Mouse (Mus musculus) hindbrain, embryonic 12.5 days (tissue): Measurements from ENCODE around the gene Scarf1. TPM values are rescaled to one million over a fixed set of nuclear protein-coding genes. Genes with fewer than 3 reads are reported as not detected.
"Not testable (repeated sequence)": the region's sequence is repeated elsewhere in the genome, so short reads cannot be mapped to it uniquely, and the experiment has no call there.

ENCODE experiments used
- ATAC-seq: fragments of 200-750 bp; cut with Nextera tagmentation; 2 replicates; pipeline ENCODE4 v1.8.0; 2017; ENCODE audit warnings: moderate TSS enrichment; ENCODE audit not compliant: low FRiP score
- H3K27ac ChIP-seq: fragments of 300-500 bp; sonication (generic); 2 replicates; pipeline ENCODE4 v1.5.1; 2016; ENCODE audit warnings: mild to moderate bottlenecking
- H3K27me3 ChIP-seq: fragments of 300-500 bp; sonication (generic); 2 replicates; pipeline ENCODE4 v1.6.1; 2016; ENCODE audit warnings: mild to moderate bottlenecking
- H3K36me3 ChIP-seq: fragments of 300-500 bp; sonication (generic); 2 replicates; pipeline ENCODE4 v1.6.1; 2016; ENCODE audit warnings: mild to moderate bottlenecking
- H3K4me1 ChIP-seq: fragments of 300-500 bp; sonication (generic); 2 replicates; pipeline ENCODE4 v1.6.1; 2016
- H3K4me2 ChIP-seq: fragments of 300-500 bp; sonication (generic); replicated peaks from 2 replicates; pipeline ENCODE4 v1.6.1; 2016; ENCODE audit warnings: mild to moderate bottlenecking
- H3K4me3 ChIP-seq: fragments of 300-500 bp; sonication (generic); 2 replicates; pipeline ENCODE4 v1.5.1; 2016; ENCODE audit warnings: mild to moderate bottlenecking
- H3K9ac ChIP-seq: fragments of 300-500 bp; sonication (generic); 2 replicates; pipeline ENCODE4 v1.6.1; 2016; ENCODE audit warnings: mild to moderate bottlenecking, moderate library complexity
- H3K9me3 ChIP-seq: fragments of 300-500 bp; sonication (generic); replicated peaks from 2 replicates; pipeline ENCODE4 v1.6.1; 2016; ENCODE audit warnings: mild to moderate bottlenecking
- WGBS: fragments of 180-500 bp; shearing (Covaris S2); methylation state at CpG from one replicate; pipeline ENCODE4 v1.1.7; 2016; 5-methylcytosine and 5-hydroxymethylcytosine counted together
- polyA plus RNA-seq: library from polyadenylated mRNA; unstranded; fragments of >200 nt; fragmentation: Nextera tagmentation; extraction: Ambion mirVana; gene quantifications from 2 replicates; pipeline ENCODE4 v1.2.1, GENCODE M21; 2016

The Scarf1 gene
- polyA plus RNA-seq, 1 experiment from 2014 or later = 5.7 TPM

DNA sequence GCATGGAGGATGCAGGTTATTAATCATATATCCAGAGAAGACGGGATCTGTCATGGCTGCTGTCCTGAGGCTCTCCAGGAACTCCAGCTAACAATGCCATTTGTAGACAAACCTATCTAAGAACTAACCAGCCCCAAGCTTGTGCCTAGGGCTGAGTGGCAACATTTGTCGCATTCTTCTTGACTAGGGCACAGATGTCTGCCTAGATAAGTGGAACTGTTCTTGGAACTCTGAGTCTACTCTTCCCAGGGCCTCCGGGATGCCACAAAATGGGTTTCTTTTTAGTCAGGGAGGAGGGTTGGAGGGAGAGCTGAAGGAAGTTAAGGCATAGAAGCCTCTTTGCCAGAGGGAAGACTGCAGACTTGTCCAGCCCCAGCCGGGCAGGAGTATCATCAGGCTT lies 32.7 kb downstream of the Scarf1 start:
- Histone ChIP-seq H3K4me3 (no peak overlapping the region), H3K9me3 (no peaks in the 10 kb centered on the region), H3K9ac (no peak overlapping the region), H3K27me3 (no peaks in the 10 kb centered on the region), H3K27ac (no peak overlapping the region), H3K36me3 (peaks cover 29% of the 10 kb centered on the region), H3K4me2 (no peak overlapping the region), H3K4me1 (peaks cover 14% of the 10 kb centered on the region)
- 83% methylated on average over 4 of the region's 4 CpGs for WGBS
- no peak for ATAC-seq

- H3K27ac ChIP-seq = peak overlapping the region; percentile 55; the same call in 1 of the 2 replicates
- no peak overlapping the region for H3K4me3 ChIP-seq
- peak; percentile 49; the same call in 1 of the 2 replicates for ATAC-seq
- H3K9me3 ChIP-seq = no peaks in the 10 kb centered on the region
- 46% methylated on average over 5 of the region's 5 CpGs for WGBS
- H3K4me1 ChIP-seq = peaks cover 30% of the 10 kb centered on the region
- H3K9ac ChIP-seq = no peak overlapping the region
- no peak overlapping the region for H3K4me2 ChIP-seq
- H3K36me3 ChIP-seq = peaks cover 25% of the 10 kb centered on the region
- H3K27me3 ChIP-seq = no peaks in the 10 kb centered on the region
These were observed 36.3 kb downstream of the Scarf1 start for GRCm38 (mm10) chr11:75549658-75550111.

DNA sequence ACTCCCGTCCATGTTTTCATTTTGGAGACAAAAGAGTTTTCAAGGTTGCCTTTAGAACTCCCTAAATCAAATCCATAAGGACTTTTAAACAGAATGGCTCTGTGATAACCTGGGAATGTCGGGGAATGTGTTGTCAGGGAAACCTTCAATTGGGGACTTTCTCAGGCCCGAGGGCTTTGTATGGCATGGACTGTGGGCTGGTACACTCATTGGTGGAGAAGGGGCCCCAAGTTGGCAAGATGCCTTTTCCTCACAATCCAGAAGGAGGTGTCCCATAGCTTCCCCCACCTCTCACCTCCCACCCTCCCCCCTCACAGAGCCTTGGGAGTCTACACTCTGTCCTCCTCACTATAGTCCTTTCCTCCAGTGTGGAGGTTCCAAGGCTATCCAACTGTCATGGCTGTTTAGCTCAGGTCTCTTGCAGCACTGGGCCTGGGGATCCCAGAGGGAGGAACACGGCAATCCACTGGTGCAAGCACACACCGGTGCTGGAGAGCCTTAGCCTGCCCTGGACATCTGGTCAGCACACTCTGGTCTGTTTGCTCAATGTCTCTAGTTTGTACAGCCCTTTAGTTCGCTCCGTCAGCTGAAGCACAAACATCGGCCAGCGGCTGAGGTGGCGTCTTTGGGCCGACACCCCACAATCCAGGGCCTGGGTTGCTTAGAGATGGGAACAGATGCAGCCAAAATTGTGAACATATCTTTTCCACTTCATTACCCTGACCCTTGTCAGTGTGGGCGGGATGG lies 37.0 kb downstream of the Scarf1 start:
- Histone ChIP-seq H3K4me3 (no peak overlapping the region), H3K36me3 (peaks cover 20% of the 10 kb centered on the region), H3K27ac (peak overlapping the region; percentile 55; the same call in 1 of the 2 replicates), H3K9ac (no peak overlapping the region), H3K4me2 (no peak overlapping the region), H3K27me3 (no peaks in the 10 kb centered on the region), H3K9me3 (no peaks in the 10 kb centered on the region), H3K4me1 (peaks cover 30% of the 10 kb centered on the region)
- ATAC-seq = peak; percentile 77
- WGBS = 44% methylated on average over 12 of the region's 12 CpGs

DNA sequence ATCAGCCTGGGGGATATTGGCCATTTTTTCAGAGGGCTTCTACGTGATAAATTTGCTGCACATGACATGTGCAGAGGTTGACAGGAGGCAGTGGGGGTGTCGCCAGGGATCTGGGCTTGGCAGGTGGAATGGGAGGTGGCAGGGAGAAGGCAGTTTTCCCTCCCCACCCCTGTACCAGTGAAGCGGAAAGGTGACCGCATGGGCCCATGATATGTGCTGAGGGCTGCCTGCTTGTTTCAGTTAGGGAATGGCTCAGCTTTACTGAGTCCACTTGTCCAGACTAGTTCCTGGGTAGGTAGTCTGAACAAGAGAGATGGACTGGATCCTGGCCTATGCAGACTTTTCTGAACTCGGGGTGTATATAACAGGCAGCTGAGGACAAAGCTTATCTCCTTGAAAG lies 38.0 kb downstream of the Scarf1 start:
- no peak for ATAC-seq
- peaks cover 30% of the 10 kb centered on the region for H3K4me1 ChIP-seq
- 81% methylated on average over 5 of the region's 5 CpGs for WGBS
- no peaks in the 10 kb centered on the region for H3K27me3 ChIP-seq
- H3K4me2 ChIP-seq = no peak overlapping the region
- H3K4me3 ChIP-seq = no peak overlapping the region
- no peak overlapping the region for H3K27ac ChIP-seq
- no peak overlapping the region for H3K9ac ChIP-seq
- peaks cover 11% of the 10 kb centered on the region for H3K36me3 ChIP-seq
- no peaks in the 10 kb centered on the region for H3K9me3 ChIP-seq

GRCm38 (mm10) chr11:75551961-75552441 lies 38.7 kb downstream of the Scarf1 start:
- H3K36me3 ChIP-seq = peaks cover 5% of the 10 kb centered on the region; the same call in 1 of the 2 replicates
- WGBS = 74% methylated on average over 9 of the region's 9 CpGs
- no peak overlapping the region for H3K4me3 ChIP-seq
- peaks cover 30% of the 10 kb centered on the region for H3K4me1 ChIP-seq
- H3K9me3 ChIP-seq = no peaks in the 10 kb centered on the region
- H3K27ac ChIP-seq = peak overlapping the region; percentile 49; the same call in 1 of the 2 replicates
- H3K27me3 ChIP-seq = no peaks in the 10 kb centered on the region
- ATAC-seq = no peak
- peak overlapping the region; percentile 35; the same call in 1 of the 2 replicates for H3K9ac ChIP-seq
- H3K4me2 ChIP-seq = no peak overlapping the region

- Histone ChIP-seq H3K4me3 (no peak overlapping the region), H3K4me1 (peaks cover 30% of the 10 kb centered on the region), H3K27ac (no peak overlapping the region), H3K4me2 (no peak overlapping the region), H3K36me3 (0 out of 2 replicates have a peak, but pooled peaks cover 5% of the 10 kb centered on the region), H3K9me3 (no peaks in the 10 kb centered on the region; the same call in 1 of the 2 replicates), H3K27me3 (no peaks in the 10 kb centered on the region), H3K9ac (no peak overlapping the region)
- no peak for ATAC-seq
- 48% methylated on average over 7 of the region's 7 CpGs for WGBS
These were observed 39.7 kb downstream of the Scarf1 start for GRCm38 (mm10) chr11:75552906-75553482.

DNA sequence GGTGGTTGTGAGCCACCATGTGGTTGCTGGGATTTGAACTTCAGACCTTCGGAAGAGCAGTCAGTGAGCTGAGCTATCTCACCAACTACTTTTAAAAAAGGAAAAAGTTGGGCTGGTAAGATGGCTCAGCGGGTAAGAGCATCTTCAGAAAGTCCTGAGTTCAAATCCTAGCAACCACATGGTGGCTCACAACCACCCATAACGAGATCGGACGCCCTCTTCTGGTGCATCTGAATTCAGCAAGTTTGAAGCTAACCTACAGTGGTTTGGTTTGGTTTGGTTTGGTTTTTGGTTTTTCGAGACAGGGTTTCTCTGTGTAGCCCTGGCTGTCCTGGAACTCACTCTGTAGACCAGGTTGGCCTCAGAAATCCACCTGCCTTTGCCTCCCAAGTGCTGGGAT lies 42.7 kb downstream of the Scarf1 start:
- not testable (repeated sequence) for ATAC-seq, H3K27me3 ChIP-seq, H3K36me3 ChIP-seq, H3K4me3 ChIP-seq, H3K4me2 ChIP-seq, H3K9me3 ChIP-seq, H3K27ac ChIP-seq, H3K9ac ChIP-seq
- WGBS = 93% methylated on average over 6 of the region's 6 CpGs
- H3K4me1 ChIP-seq = peaks cover 16% of the 10 kb centered on the region

GRCm38 (mm10) chr11:75557142-75557541 lies 43.8 kb downstream of the Scarf1 start:
- no peak for ATAC-seq
- H3K36me3 ChIP-seq = 0 out of 2 replicates have a peak, but pooled peaks cover 11% of the 10 kb centered on the region
- H3K9ac ChIP-seq = no peak overlapping the region
- H3K4me3 ChIP-seq = no peak overlapping the region
- H3K4me2 ChIP-seq = no peak overlapping the region
- 74% methylated on average over 6 of the region's 6 CpGs for WGBS
- H3K27ac ChIP-seq = no peak overlapping the region
- H3K27me3 ChIP-seq = no peaks in the 10 kb centered on the region
- no peaks in the 10 kb centered on the region; the same call in 1 of the 2 replicates for H3K9me3 ChIP-seq
- H3K4me1 ChIP-seq = peaks cover 5% of the 10 kb centered on the region

GRCm38 (mm10) chr11:75558101-75558500 lies 44.8 kb downstream of the Scarf1 start:
- H3K36me3 ChIP-seq = peaks cover 16% of the 10 kb centered on the region; the same call in 1 of the 2 replicates
- no peak overlapping the region for H3K27ac ChIP-seq
- 91% methylated on average over 1 of the region's 1 CpGs for WGBS

DNA sequence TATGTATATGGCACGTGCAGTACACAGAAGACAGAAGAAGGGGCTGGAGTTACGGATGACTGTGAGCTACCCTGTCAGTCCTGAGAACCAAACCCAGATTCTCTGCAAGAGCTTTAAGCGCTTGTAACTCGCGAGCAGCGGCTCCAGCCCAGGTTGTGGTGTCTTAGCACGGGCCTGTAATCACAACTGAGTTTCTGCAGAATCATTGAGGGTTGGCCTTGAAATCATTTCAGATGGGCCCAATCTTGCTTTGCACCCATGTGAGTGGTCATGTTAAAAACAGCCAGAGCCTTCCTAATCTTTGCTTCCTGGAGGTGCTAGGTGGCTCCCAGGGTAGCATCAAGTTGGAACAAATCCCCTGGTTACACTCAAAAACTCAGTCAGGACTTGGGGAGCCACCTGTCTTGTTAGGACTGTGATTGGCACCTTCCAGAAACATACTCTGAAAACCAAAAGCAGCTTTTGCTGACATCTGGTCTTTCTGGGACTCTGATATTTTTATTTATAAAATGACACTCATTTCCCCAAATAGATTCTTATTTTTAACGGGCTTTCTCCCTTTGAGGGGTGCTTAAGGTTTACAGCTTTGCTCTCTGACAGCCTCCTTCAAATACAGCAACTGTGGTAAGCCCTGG lies 46.6 kb downstream of the Scarf1 start:
- no peaks in the 10 kb centered on the region; the same call in 1 of the 2 replicates for H3K9me3 ChIP-seq

More at GRCm38 (mm10) chr11:75558101-75558500, 44.8 kb downstream of the Scarf1 start:
- no peaks in the 10 kb centered on the region; the same call in 1 of the 2 replicates for H3K9me3 ChIP-seq
- H3K4me3 ChIP-seq = no peak overlapping the region
- H3K9ac ChIP-seq = no peak overlapping the region
- no peaks in the 10 kb centered on the region for H3K4me1 ChIP-seq
- no peak for ATAC-seq
- H3K4me2 ChIP-seq = no peak overlapping the region
- no peaks in the 10 kb centered on the region for H3K27me3 ChIP-seq

DNA sequence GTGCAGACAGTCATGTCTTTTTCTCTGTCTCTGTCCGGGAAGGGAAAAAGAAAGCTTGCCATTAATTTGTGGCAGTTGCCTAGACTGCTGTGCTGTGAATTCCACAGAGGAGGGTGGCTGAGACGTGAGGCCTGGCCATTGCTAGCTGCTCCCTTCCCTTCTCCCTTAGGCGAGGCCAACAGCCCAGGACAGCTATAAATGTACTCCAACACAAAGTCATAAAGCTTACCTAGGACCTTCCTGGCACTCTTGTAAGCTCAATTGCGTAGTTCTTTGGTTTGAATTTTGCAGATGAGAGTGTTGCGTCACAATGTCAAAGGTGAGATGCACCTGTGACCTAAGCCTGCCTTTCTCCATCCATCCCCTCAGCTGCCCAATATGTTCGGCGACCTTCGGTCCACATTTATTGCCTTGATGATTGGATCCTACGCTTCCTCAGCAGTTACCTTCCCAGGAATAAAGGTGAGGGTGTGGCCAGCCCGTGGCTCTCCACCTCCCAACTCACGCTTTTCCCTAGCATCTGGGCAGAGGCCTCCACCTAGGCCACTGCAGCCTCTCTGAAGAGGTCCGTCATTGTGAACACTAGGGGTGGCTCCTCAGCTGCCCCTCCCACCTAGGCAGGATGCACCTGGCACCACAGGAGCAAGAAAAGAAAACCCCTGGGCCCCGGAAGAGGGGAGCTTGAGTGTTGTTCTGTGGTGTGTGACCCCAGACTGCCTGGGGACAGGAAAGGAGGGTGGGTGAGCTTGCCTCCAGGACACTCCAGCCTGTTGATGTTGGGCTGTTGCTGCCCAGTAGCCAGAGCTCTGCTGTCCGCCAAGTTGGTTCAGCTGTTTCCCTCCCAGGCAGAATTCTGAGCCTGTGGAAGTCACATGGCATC lies 47.4 kb downstream of the Scarf1 start:
- WGBS = 84% methylated on average over 14 of the region's 14 CpGs
- ATAC-seq = no peak
- Histone ChIP-seq H3K4me1 (no peaks in the 10 kb centered on the region), H3K36me3 (peaks cover 26% of the 10 kb centered on the region), H3K27me3 (no peaks in the 10 kb centered on the region), H3K27ac (no peak overlapping the region), H3K9me3 (no peaks in the 10 kb centered on the region; the same call in 1 of the 2 replicates), H3K4me3 (no peak overlapping the region), H3K9ac (no peak overlapping the region), H3K4me2 (no peak overlapping the region)

More for the DNA sequence above, 46.6 kb downstream of the Scarf1 start:
- H3K4me2 ChIP-seq = no peak overlapping the region
- no peaks in the 10 kb centered on the region for H3K27me3 ChIP-seq
- no peak overlapping the region for H3K27ac ChIP-seq
- H3K4me3 ChIP-seq = no peak overlapping the region
- peaks cover 24% of the 10 kb centered on the region for H3K36me3 ChIP-seq
- WGBS = 90% methylated on average over 8 of the region's 8 CpGs
- H3K4me1 ChIP-seq = no peaks in the 10 kb centered on the region
- no peak overlapping the region for H3K9ac ChIP-seq
- ATAC-seq = no peak
